Mouse (Mus musculus): ENCODE data around the gene Gm20662.

Gene Gm20662

DNA sequence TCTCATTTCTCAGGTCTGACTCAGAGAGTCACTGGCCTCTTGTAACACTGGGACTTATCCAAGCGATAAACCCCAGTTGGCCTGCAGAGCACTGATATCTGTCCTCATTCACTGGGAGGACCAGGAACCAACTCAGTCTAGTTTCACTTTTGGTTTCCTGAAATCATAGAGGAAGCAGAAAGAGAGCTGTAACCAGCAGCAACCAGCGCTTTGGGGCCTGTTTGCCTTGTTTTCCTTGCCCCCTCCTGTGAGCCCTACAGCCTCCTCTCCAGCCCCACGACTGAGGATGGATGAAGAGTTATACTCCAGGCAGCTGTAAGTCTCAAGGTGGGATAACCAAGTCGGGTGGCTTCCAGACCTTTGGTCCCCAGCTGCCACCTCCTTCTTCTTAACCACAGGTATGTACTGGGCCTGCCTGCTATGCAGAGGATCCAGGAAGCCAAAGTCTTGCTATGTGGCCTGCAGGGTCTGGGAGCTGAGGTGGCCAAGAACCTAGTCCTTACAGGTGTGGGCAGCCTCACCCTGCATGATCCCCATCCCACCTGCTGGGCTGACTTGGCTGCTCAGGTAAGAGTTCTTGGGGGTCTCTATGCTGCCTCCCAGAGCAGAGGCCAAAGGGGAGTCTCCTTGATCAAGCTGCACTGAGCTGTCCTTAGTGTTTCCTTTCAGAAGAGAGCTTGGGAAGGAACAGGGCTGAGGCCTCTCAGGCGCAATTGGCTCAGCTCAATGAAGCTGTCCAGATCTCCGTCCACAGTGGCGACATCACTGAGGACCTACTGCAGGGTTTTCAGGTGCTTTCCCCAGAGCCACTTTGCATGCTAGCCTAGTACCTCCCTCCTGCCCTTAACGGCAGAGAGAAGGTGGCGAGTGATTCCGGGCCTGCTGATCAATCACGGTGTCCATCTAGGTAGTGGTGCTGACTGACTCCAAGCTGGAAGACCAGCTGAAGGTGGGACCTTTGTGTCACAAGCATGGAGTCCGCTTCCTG lies 20.5 kb upstream of the Gm20662 start, which contains the start of gene Uba7:
Gene Uba7, plus strand, starts transcription at position 107 of the 988 bp plus-strand sequence.
- DNase-seq (ENCODE audit: low read depth), result peak; percentile 78

DNA sequence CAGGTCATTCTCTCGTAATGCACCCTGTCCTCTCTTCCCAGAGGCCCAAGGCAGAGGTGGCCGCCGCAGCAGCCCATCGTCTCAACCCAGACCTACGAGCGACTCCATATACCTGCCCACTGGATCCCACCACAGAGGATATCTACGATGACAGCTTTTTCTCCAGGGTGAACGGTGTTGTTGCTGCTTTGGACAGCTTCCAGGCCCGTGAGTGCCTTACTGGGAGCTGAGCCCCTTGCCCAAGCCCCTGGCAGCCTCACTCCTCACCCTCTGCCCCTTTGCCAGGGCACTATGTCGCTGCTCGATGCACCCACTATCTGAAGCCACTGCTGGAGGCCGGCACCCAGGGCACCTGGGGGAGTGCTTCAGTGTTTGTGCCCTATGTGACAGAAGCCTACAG lies 17.3 kb upstream of the Gm20662 start:
- DNase-seq (ENCODE audit: low read depth), result no peak

DNA sequence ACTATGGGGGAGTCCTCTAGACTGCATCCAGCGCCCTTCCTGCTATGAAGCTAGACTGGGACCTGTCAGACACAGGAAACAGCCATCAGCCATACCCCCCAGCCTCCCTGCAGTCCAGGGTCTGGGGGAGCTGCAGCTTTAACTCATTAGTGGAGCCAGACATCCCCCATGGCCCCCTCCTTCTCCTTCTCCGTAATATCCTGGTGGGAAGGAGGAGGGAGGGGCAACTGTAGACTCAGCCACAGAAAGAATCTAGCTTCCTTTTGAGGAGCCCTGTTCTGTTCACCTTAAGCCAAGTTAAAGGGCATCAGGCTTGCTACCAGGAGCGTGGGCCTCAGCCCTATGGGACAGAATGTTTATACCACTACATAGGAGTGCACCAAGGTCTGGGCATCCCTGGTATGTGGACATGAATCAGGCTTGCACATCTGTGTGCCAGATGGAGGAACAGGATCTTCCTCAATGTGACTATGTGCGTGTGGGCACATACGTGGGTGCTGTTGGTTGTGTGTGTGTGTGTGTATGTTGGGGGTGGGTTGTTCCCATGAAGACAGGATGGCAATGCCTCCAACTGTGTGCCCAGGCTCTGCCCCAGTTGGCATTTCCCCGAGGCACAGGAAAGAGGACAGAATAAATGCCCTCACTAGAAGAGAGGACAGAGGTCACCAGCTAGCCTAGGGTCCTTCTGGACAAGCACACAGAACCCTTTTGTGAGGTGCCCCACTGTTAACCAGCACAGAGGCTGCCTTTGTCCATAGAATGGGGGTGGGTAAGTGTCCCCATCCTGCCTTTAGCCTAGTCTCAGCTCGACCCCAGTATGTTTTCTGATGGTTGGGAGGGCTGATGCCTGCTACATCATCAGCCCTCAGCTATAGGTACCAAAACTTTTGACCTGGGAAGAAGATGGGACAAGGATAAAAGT lies 14.2 kb upstream of the Gm20662 start:
- no peak for DNase-seq (ENCODE audit: low read depth)

DNA sequence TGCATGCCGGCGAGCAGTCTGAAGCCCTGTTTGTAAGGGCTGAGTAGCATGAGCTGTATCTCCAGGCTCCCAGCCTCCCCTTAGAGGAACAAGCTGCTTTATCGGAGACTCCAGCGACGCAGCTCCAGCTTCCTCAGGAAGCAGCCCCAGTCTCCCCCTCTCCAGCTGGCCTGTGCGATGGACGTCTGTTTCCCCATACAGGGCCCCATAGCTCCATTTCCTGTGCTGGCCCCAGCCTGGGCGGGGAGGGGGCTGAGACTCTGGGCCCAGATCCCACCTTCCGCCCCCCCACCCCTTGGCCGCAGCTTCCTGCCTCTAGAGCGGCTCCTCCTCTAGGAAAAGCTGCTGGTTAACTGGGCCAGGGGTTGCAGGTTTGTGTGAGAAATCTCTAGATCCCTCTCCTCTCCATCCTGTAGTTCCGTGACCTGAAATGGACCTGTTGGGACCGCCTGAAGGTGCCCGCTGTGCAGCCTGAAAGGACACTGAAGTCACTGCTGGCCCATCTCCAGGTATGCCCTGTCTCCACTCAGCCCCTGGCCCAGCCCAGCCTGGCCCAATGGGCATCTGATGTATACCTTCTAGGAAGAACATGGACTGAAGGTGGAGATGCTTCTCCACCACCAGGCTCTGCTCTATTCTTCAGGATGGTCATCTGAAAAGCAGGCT lies 13.3 kb upstream of the Gm20662 start, which contains the start of gene Gm20661:
Gene Gm20661, plus strand, starts transcription at position 378 of the 666 bp plus-strand sequence.
- peak; percentile 81 for DNase-seq (ENCODE audit: low read depth)

DNA sequence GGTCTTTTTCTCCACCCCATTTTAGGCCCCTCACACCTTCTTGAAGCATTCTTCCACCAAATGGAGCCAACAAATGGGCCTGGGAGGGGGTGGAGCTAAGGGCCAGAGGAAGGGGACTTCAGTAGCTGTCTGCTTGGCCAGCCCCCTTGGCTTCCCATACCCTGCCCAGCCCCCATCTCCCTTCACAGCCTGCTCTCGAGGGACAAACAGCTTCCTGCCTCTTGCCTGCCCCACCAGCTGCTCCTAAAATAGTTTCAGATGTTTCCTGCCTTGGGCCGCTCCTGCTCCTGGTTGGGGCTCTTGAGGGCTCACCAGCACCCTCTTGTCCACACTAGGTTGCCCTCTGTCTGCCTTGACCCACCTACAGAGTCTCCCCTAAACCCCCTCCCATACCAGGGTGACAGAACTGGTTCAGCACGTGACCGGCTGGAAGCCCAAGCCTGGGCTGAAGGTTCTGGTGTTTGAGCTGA lies 12.7 kb upstream of the Gm20662 start:
- no peak for DNase-seq (ENCODE audit: low read depth)

DNA sequence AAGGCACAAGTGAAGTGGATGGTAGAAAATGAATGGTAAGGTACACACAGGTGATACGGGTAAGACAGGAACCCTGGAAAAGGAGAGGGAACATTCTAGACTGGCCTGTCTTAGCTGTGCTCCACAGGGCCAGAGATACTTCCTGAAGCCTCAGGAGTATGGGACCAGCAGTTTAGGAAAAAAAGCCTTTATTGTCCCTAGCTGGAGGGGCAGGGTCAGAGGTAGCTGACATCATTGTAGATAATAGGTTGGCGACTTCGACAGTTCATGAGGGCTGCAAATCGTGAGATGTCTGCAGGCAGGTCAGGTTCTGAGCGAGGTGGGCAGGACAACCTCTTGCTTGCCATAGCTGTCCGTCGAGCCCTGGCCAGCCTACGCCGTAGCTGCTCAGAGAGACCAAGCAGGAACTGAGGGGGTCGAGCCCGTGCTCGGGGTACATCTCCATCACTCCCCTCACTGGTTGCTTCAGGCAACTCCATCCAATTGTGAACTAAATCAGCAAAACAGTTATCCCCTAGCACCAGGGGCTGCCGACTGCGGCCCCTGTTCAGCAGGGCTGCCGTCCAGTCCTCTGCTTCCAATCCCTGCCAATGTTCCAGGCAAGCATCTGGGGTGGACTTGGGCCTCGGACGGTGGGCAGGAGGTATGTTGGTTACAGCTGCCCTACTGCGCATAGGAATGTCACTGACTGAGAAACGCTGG lies 11.9 kb upstream of the Gm20662 start:
- no peak for DNase-seq (ENCODE audit: low read depth)

DNA sequence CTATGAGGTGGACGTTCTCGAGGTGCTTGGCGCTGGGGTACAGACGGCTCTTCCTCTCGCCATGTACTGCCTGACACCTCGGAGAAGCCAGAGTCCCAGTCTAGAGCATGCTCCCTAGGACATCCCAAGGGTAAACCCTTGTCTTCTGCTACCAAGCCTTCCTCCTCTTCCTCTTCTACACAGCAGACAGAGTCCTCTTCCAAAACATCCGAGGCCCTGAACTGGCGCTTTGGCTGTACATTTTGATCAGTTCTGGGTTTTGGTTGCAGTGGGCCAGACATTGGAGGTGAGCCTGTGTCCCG lies 11.4 kb upstream of the Gm20662 start:
- DNase-seq (ENCODE audit: low read depth), result no peak

DNA sequence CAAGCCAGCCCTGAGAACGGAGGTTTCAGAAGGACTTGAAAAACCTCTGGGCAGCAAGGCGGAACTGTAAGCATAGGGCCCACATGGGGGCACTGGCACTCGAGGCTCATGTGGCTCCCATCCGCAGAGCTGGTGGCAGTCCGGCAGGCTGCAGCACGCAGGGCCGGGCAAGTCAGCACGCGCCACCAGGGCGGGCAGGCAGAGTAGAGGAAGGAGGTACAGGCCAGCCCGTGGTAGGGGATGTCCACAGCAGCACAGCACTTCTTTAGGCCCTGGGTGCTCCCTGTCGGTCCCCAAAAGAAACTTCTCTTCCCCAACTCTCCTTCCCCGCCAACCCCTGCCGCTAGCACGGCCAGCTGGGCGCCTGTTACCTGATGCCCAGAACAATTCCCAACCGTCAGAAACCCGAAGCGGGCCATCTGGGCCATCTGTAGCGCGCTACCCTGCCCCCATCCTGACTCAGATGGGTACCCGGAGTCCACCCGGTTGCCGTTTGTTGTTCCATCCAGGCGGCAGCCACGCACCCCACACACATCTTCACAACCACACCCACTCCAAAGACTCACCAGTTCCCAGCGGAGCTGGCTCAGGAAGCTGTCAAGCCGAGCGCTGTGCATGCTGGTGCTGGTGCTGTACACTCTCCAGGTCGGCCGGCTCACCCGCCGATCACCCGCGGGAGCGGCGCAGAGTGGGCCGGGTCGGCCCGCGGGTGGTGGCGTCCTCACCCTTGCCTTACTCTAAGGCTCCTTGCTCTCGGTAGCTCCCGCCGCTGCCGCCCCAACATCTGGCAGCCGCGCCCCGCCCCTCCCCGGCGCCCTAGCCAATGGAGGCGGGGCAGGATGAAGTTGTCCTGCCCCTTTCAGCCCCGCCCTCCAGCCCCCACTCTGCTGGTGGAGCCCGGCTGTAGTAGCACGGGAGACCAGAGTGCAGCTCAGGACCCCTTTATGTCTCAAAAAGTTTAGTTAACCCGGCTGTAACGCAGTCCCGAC lies 10.7 kb upstream of the Gm20662 start, which contains the start of gene Inka1:
Gene Inka1, minus strand, starts transcription at position 749 of the 989 bp plus-strand sequence.
- DNase-seq (ENCODE audit: low read depth), result peak; percentile 84

DNA sequence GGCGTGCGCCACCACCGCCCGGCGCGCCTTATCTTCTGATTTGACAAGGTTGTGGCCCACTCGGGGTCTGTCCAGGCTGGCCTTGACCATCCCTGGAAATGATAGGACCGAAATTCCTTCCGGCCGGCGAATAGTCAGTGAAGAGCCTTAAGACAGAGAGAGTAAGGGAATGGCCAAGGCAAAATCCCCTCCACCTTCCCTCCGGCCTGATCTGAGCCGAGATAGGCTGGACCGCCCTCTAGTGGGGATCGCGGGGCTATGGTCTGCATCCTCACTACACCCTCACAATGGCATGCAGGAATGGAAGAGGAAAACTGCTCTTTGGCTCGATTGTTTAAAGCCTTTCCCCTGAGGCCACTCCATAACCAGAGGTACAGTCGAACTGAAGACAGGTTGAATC lies 9.8 kb upstream of the Gm20662 start:
- DNase-seq (ENCODE audit: low read depth), result peak; percentile 81

DNA sequence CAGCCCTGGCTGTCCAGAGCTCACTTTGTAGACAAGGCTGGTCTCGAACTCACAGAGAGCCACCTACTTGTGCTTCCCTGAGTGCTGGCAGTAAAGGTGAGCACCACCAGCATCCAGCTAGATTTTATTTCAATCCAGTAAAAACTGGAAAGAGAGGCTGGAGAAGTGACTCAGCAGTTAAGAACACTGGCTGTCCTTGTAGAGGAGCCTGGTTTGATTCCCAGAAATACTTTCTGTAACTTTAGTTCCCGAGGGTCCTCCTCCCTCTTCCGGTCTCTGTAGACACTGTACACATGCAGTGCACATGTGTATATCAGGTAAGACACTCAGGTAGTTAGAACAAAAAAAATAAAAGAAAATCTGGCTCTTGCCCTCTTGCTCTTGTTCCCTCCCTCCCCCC lies 8.2 kb upstream of the Gm20662 start:
- DNase-seq (ENCODE audit: low read depth), result no peak

DNA sequence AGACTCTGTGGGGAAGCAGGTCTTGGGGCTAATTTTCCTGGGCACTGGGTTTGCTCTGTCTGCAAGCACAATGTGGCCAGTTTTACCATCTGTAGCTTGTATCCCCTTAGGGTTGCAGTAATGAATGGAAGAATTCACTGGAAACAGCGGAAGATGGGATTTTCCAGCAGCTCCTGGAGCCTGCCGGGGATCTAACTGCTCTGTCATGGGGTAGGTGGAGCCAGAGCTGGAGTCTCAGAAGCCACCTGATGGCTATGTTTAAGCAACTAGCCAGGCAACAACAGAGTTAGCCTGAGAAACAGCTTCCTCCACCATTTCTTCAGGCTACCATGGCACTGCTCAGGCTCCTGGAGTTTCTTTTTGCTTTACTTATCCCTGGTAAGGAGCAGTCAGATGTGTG lies 4.0 kb upstream of the Gm20662 start, which contains the start of gene Cdhr4:
Gene Cdhr4, plus strand, starts transcription at position 301 of the 400 bp plus-strand sequence.
- no peak for DNase-seq (ENCODE audit: low read depth)

DNA sequence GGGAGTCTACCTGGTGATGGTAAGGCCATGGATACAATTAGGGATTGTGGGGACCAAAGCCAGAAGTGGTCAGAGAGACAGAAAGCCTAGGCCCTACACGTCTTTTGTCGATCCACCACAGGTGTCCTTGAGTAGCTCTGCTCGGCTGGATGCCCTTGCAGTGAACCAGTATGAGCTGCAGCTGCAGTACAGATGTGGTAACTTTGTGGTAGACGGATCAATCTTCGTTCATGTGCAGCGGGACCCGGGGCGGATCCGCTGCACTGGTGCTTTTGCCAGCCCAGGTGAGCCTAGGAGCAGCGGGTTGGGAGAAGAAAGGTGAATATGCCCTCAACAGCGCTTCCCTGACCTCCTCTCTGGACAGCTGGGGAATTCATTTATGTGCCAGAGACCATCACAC lies 3.1 kb upstream of the Gm20662 start:
- DNase-seq (ENCODE audit: low read depth), result no peak

DNA sequence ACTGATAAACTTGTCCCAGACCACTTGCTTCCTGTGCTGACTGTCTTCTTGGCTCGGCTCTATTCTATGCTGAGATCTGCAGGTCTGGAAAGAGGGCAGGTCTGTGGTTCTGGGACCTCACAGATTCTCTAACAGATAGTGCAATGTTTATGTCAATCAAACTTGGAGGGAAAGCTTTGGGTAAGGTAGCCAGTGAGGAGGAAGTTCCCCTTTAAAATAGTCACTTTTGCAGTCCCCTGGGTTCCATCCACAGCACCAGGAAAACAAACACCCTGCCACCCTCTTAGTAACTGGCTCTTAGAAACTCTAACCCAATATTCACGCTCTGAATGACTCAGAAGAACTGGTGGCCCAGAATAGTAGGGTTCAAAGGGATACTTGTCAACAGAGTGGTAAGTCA lies 1.7 kb upstream of the Gm20662 start:
- DNase-seq (ENCODE audit: low read depth), result no peak

DNA sequence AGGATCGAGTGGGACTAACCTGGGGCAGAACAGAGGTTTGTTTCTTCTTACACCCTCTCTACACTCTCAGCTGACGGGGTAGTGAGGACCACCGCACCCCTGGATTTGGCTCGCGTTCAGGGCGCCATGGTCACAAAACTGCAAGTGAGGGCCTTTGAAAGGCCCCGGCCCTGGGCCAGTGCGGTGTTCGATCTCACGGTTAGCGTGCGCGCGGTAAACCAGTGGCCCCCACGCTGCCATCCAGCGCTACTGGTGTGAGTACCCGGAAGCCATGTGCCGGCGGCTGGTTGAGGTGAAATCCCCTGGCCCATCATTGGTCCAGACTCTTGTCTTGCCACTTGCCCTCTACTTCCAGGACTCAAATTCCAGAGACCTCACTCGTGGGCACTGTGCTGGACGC lies 636 bp upstream of the Gm20662 start:
- no peak for DNase-seq (ENCODE audit: low read depth)

DNA sequence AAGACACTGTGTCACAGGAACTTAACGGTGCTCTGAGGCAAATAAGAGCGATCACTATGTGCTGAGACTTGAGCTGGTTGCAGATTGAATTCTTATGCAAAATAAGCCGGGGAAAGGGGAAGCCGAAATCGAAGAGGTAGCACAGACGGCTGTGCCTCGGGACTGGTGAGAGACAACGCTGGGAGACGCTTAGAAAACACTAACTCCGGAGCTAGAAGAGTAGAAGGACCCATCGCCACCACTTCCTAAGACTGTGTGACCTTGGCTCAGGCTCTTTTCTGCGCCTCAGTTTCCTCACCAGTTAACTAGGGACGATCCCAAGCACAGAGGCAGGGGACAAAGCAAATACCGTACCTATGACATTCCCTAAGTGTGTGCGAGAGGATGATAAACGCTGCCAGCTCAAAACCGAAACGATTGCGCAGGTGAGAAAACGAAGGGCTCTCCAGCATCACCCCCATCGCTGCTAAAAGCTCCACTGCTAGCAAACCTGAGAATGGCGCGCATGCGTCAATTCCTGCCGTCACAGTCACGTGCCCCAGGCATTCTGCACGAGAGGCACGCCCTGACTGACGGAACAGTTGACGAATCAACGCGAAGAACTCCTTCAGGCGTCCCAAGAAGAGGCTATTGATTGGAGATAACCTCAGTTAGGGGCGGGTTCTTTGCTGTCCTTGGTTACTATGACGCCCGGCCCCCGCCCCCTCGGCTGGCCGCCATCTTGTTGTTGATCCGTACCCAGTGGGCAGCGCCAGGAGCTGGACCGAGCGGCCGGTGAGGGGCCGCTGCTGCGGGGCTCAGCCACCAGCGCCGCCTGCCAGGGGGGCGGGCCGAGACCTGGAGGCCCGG lies 6.0 kb downstream of the Gm20662 start, which contains the start of gene Ip6k1:
Gene Ip6k1, plus strand, starts transcription at position 580 of the 849 bp plus-strand sequence.
- DNase-seq (ENCODE audit: low read depth), result peak; percentile 100

DNA sequence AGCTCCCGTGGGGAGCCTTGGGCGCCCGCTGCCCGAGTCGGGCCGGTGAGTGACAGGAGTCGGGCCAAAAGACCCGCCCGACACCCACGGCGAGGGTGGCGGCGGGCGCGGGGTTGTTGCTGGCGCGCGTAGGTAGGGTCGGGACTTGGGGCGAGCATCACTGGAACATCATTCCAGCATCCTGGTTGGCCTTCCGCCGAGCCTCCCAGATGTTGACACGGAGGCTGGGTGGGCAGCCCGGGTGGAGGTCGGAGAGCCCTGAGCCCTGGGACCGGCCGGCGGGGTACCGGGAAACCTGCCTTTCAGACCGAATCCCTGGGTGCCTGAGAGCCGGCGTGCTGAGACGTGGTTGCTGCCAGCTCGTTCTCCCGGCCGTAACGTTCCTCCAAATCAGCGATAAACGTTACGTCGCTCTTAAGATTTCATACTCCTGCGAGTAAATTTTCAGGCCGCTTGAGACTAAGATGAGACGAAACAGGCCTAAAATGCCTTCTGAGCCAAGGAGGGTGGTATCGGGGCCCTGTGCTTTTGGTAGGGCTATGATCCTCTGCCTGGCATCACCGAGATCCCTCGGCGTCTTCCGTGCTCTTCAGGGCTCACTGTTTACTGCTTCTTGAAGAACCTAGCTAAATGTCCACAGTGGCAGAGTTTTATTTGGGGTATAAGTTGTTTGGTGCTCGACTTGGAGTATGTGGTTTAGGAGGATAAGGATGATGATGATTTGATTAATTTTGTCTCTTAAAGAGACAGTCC lies 6.8 kb downstream of the Gm20662 start:
- no peak for DNase-seq (ENCODE audit: low read depth)

DNA sequence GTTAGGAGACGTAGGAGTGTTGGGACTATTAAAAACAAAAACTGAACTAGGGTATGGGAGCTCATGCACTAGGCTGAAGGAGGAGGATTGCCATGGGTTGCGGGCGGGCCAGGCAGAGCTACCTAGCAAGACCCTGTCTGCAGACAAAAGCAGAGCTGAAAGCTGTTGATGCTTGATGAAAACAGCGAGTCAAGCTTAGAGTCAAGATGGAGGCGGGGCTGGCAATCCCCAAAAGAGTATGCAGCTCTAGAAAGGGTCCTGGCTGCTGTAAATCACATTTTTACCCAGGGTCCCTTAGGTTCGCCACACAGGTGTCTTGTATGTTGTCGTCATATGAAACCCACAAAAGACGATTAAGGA lies 7.4 kb downstream of the Gm20662 start:
- DNase-seq (ENCODE audit: low read depth), result no peak

DNA sequence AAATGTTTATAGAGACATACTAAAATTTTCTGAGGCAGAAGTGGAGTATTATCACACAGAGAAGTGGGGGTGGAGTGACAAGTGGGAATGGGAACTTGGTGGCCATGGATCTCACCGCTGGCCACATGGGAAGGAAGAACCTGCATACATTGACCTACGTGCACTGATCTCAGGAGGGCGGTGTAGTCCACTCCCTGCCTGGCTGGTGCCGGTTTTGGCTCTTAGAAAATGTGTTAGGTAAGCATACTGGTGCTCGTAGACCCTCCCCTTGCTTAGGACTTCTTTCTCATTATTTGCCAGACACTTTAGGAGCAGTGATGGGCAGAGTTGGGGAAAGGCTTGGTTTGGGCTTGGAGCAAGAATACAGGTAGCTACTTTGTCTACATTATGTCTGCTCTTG lies 11.9 kb downstream of the Gm20662 start:
- DNase-seq (ENCODE audit: low read depth), result no peak

Measured in c-Kit-positive CD71-negative TER-119-negative erythroid progenitor cells, embryonic 14.5 days (primary cell).